Mouse (Mus musculus) heart, embryonic 16.5 days (tissue): ENCODE results near the gene Aldh1a3. TPM values are rescaled to one million over a fixed set of nuclear protein-coding genes. Genes with fewer than 3 reads are reported as not detected.

Experiments used
- ATAC-seq: fragments of 200-750 bp; cut with Nextera tagmentation; replicated peaks from 2 replicates; pipeline ENCODE4 v1.8.0; 2017; ENCODE audit warnings: moderate number of reproducible peaks; ENCODE audit not compliant: insufficient read depth, low FRiP score; ENCODE audit errors: extremely low read depth
- H3K27ac ChIP-seq: fragments of 300-500 bp; sonication (generic); 2 replicates; pipeline ENCODE4 v1.5.1; 2014; ENCODE audit warnings: mild to moderate bottlenecking, low read length, control low read depth, moderate library complexity
- H3K27me3 ChIP-seq: fragments of 300-500 bp; sonication (generic); 2 replicates; pipeline ENCODE4 v1.6.1; 2014; ENCODE audit warnings: low read length, mixed read lengths; ENCODE audit not compliant: control insufficient read depth, insufficient read depth
- H3K36me3 ChIP-seq: fragments of 300-500 bp; sonication (generic); 2 replicates; pipeline ENCODE4 v1.6.1; 2014; ENCODE audit not compliant: control insufficient read depth, insufficient read depth
- H3K4me1 ChIP-seq: fragments of 300-500 bp; sonication (generic); 2 replicates; pipeline ENCODE4 v1.6.1; 2014; ENCODE audit warnings: low read length, mixed read lengths; ENCODE audit not compliant: control insufficient read depth, insufficient read depth
- H3K4me2 ChIP-seq: fragments of 300-500 bp; sonication (generic); 2 replicates; pipeline ENCODE4 v1.6.1; 2014; ENCODE audit warnings: low read depth, mild to moderate bottlenecking, control low read depth, low read length
- H3K4me3 ChIP-seq: fragments of 300-500 bp; sonication (generic); 2 replicates; pipeline ENCODE4 v1.5.1; 2014; ENCODE audit warnings: mild to moderate bottlenecking, control low read depth, low read length
- H3K9ac ChIP-seq: fragments of 300-500 bp; sonication (generic); 2 replicates; pipeline ENCODE4 v1.6.1; 2014; ENCODE audit warnings: low read length, control low read depth
- H3K9me3 ChIP-seq: fragments of 300-500 bp; sonication (generic); replicated peaks from 2 replicates; pipeline ENCODE4 v1.6.1; 2016; ENCODE audit warnings: low read length; ENCODE audit not compliant: control insufficient read depth
- WGBS: fragments of 180-500 bp; shearing (Covaris S2); extraction: QIAGEN DNeasy Blood & Tissue Kit; methylation state at CpG from one replicate; pipeline ENCODE4 v1.1.7; 2014; 5-methylcytosine and 5-hydroxymethylcytosine counted together
- polyA plus RNA-seq: library from polyadenylated mRNA; unstranded; fragments of >200 nt; fragmentation: Nextera tagmentation; extraction: Ambion mirVana; gene quantifications from 2 replicates; pipeline ENCODE4 v1.2.1, GENCODE M21; 2015

Gene Aldh1a3
- polyA plus RNA-seq, 1 experiment from 2014 or later: 2.0 TPM

GRCm38 (mm10) chr7:66404802-66405201 lies 22.5 kb downstream of the Aldh1a3 start:
- H3K4me3 ChIP-seq: no peak overlapping the region
- H3K4me1 ChIP-seq: peaks cover 4% of the 10 kb centered on the region; the same call in 1 of the 2 replicates
- no peaks in the 10 kb centered on the region for H3K27me3 ChIP-seq
- H3K9ac ChIP-seq: no peak overlapping the region
- no peak overlapping the region for H3K4me2 ChIP-seq
- 51% methylated on average over 4 of the region's 4 CpGs for WGBS
- H3K27ac ChIP-seq: no peak overlapping the region
- H3K36me3 ChIP-seq: no peaks in the 10 kb centered on the region
- H3K9me3 ChIP-seq: no peaks in the 10 kb centered on the region
- ATAC-seq: no peak

GRCm38 (mm10) chr7:66404141-66404540 lies 23.2 kb downstream of the Aldh1a3 start:
- WGBS: 56% methylated on average over 10 of the region's 10 CpGs
- Histone ChIP-seq H3K4me2 (no peak overlapping the region), H3K36me3 (no peaks in the 10 kb centered on the region), H3K27ac (no peak overlapping the region), H3K9ac (no peak overlapping the region), H3K4me3 (no peak overlapping the region), H3K9me3 (no peaks in the 10 kb centered on the region), H3K27me3 (no peaks in the 10 kb centered on the region), H3K4me1 (peaks cover 4% of the 10 kb centered on the region; the same call in 1 of the 2 replicates)
- ATAC-seq: no peak

GRCm38 (mm10) chr7:66402876-66403275 lies 24.4 kb downstream of the Aldh1a3 start:
- H3K4me3 ChIP-seq: no peak overlapping the region
- H3K9ac ChIP-seq: no peak overlapping the region
- H3K4me2 ChIP-seq: no peak overlapping the region
- ATAC-seq: no peak
- no peaks in the 10 kb centered on the region for H3K27me3 ChIP-seq
- 85% methylated on average over 5 of the region's 5 CpGs for WGBS
- H3K27ac ChIP-seq: no peak overlapping the region
- H3K4me1 ChIP-seq: peaks cover 4% of the 10 kb centered on the region; the same call in 1 of the 2 replicates
- H3K36me3 ChIP-seq: no peaks in the 10 kb centered on the region
- no peaks in the 10 kb centered on the region for H3K9me3 ChIP-seq

GRCm38 (mm10) chr7:66401605-66402004 lies 25.7 kb downstream of the Aldh1a3 start:
- H3K4me3 ChIP-seq: no peak overlapping the region
- ATAC-seq: no peak
- WGBS: 74% methylated on average over 8 of the region's 8 CpGs

GRCm38 (mm10) chr7:66397288-66397687 lies 30.0 kb downstream of the Aldh1a3 start:
- Histone ChIP-seq H3K4me3 (no peak overlapping the region), H3K4me2 (no peak overlapping the region), H3K9ac (no peak overlapping the region), H3K27me3 (no peaks in the 10 kb centered on the region), H3K27ac (no peak overlapping the region), H3K4me1 (no peaks in the 10 kb centered on the region), H3K9me3 (no peaks in the 10 kb centered on the region), H3K36me3 (no peaks in the 10 kb centered on the region)
- 76% methylated on average over 3 of the region's 3 CpGs for WGBS
- ATAC-seq: no peak

More at GRCm38 (mm10) chr7:66401605-66402004, 25.7 kb downstream of the Aldh1a3 start:
- H3K4me1 ChIP-seq: peaks cover 4% of the 10 kb centered on the region; the same call in 1 of the 2 replicates
- H3K36me3 ChIP-seq: no peaks in the 10 kb centered on the region
- no peaks in the 10 kb centered on the region for H3K27me3 ChIP-seq
- no peak overlapping the region for H3K27ac ChIP-seq
- H3K4me2 ChIP-seq: no peak overlapping the region
- no peak overlapping the region for H3K9ac ChIP-seq
- no peaks in the 10 kb centered on the region for H3K9me3 ChIP-seq

GRCm38 (mm10) chr7:66388621-66389532 lies 38.4 kb downstream of the Aldh1a3 start:
- H3K9ac ChIP-seq: peak overlapping the region; percentile 94
- peak overlapping the region; percentile 89 for H3K4me2 ChIP-seq
- peak overlapping the region; percentile 74 for H3K4me3 ChIP-seq
- H3K4me1 ChIP-seq: peaks cover 5% of the 10 kb centered on the region; the same call in 1 of the 2 replicates
- no peaks in the 10 kb centered on the region for H3K36me3 ChIP-seq
- 6% methylated on average over 28 of the region's 28 CpGs for WGBS
- peak; percentile 74 for ATAC-seq
- H3K27me3 ChIP-seq: no peaks in the 10 kb centered on the region
- peak overlapping the region; percentile 41; the same call in 1 of the 2 replicates for H3K27ac ChIP-seq
- H3K9me3 ChIP-seq: no peaks in the 10 kb centered on the region

GRCm38 (mm10) chr7:66387813-66388521 lies 39.4 kb downstream of the Aldh1a3 start, which contains the start of gene Lrrk1:
Lrrk1 (minus strand) TSS chr7:66388350.
- peak within 1 kb of the TSS; percentile 89 for H3K4me2 ChIP-seq
- H3K9me3 ChIP-seq: no peaks in the 10 kb centered on the region
- peak within 1 kb of the TSS; percentile 94 for H3K9ac ChIP-seq
- H3K4me1 ChIP-seq: peaks cover 5% of the 10 kb centered on the region; the same call in 1 of the 2 replicates
- no peaks in the 10 kb centered on the region for H3K27me3 ChIP-seq
- peak within 1 kb of the TSS; percentile 69 for H3K27ac ChIP-seq
- ATAC-seq: peak; percentile 72
- H3K36me3 ChIP-seq: no peaks in the 10 kb centered on the region
- peak within 1 kb of the TSS; percentile 74 for H3K4me3 ChIP-seq
- WGBS: under 1% methylated on average over 70 of the region's 70 CpGs

GRCm38 (mm10) chr7:66387419-66387812 lies 39.9 kb downstream of the Aldh1a3 start:
- no peak for ATAC-seq

More at GRCm38 (mm10) chr7:66387419-66387812, 39.9 kb downstream of the Aldh1a3 start:
- H3K4me3 ChIP-seq: peak overlapping the region; percentile 74
- H3K9ac ChIP-seq: peak overlapping the region; percentile 94
- H3K27me3 ChIP-seq: no peaks in the 10 kb centered on the region
- 2% methylated on average over 13 of the region's 13 CpGs for WGBS
- no peaks in the 10 kb centered on the region for H3K36me3 ChIP-seq
- peak overlapping the region; percentile 89 for H3K4me2 ChIP-seq
- H3K4me1 ChIP-seq: peaks cover 5% of the 10 kb centered on the region; the same call in 1 of the 2 replicates
- no peaks in the 10 kb centered on the region for H3K9me3 ChIP-seq
- H3K27ac ChIP-seq: peak overlapping the region; percentile 69; the same call in 1 of the 2 replicates
